Mouse (Mus musculus): ENCODE measurements at regions not wholly inside any gene's neighbourhood (a gene's known extent, or its start where the extent isn't known, plus 50 kb on each side); places are given as distances from the start of the nearest gene placed in this dataset.

DNA sequence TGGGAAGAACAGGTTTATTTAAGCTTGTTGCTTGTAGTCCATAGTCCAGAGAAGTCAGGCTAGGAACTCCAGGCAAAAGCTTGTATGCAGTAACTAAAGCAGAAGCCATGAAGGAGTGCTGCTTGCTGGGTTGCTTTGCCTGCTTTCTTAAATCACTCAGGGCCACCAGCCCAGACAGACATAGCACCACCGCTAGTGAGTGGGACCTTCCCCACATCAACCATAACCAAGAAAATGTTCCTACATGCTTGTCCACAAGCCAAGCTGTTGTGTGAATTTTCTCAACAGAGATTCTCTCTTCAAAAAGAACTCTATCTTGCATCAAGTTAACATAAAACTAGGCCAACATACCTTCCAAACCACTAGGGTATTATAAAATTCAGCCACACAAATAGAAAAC is 201.3 kb downstream of the Tm4sf1 start:
- TF ChIP-seq CTCF (IDR thresholded peaks at IDR 0.05) (no peak), POLR2A (IDR thresholded peaks at IDR 0.05; ENCODE audit: insufficient read depth, low read depth, low read length) (no peak), EP300 (IDR thresholded peaks at IDR 0.05; ENCODE audit: insufficient read depth, low read depth, low read length) (no peak)
